Mouse (Mus musculus) brain, embryonic 14.5 days (tissue): ENCODE data around the gene Coro2b.

Experiments used
- CTCF ChIP-seq: fragments of 200-500 bp; IDR thresholded peaks from 2 replicates; pipeline ENCODE4 v1.5.1; 2012; ENCODE audit warnings: inconsistent platforms, mild to moderate bottlenecking, moderate library complexity, borderline replicate concordance; ENCODE audit not compliant: insufficient read depth, insufficient read length; ENCODE audit errors: extremely low read depth
- POLR2A ChIP-seq: fragments of 200-500 bp; IDR thresholded peaks from 2 replicates; pipeline ENCODE4 v1.6.1; 2012; ENCODE audit warnings: mild to moderate bottlenecking, inconsistent platforms, borderline replicate concordance; ENCODE audit not compliant: poor library complexity, insufficient read depth, insufficient read length, severe bottlenecking; ENCODE audit errors: extremely low read depth

DNA sequence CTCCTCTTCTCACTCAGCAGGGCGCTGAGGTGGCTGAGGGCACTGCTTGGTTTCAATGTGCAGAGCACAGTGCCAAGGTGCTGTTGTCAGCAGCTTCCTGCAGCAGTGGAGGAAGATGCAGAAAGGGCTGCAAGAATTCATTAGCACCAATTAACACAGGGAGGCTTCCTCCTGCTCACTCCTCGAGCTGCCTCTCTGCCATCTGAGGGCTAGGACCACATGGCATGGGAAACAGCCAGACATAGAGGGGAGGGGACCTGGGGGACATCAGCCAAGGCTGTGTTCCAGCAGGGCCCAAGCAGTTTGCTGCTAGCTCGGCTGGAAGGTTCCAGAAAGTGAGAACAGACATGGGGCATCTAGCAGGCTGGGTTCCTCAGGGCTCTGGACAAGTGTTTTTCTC, 10.6 kb upstream of the Coro2b start:
- TF ChIP-seq POLR2A (no peak), CTCF (no peak)
